Mouse (Mus musculus): Measurements from ENCODE around the gene Gm20517.

Gm20517 gene

DNA sequence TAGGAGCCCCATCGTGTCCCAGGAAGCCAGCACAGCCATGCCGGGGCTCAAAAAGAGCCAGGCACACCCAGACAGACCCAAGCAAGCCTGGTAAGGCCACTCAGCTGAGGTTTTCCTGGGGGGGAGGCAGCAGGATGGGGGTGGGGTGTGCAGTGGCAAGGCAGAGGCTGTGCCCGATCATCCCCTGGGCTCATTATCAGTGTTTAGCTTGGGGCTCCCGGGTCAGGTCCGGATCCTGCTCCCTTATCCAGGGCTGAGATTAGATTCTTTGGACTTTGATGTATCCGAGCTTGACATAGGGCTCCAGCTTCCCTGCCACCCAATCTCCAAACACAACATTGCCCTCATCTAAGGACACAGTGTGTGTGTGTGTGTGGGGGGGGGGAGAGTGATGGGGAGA is 100.5 kb downstream of the Gm20517 start:
- no peak for DNase-seq (ENCODE audit: low spot score)

GRCm38 (mm10) chr17:47712889-47713571 is 101.6 kb downstream of the Gm20517 start:
- no peak for DNase-seq (ENCODE audit: low spot score)

- DNase-seq (ENCODE audit: low spot score) = no peak
Observed at GRCm38 (mm10) chr17:47715037-47715436, 103.6 kb downstream of the Gm20517 start.

GRCm38 (mm10) chr17:47721183-47721582 is 109.8 kb downstream of the Gm20517 start:
- no peak for DNase-seq (ENCODE audit: low spot score)

GRCm38 (mm10) chr17:47726566-47726965 is 115.2 kb downstream of the Gm20517 start, which contains the start of gene Pgc:
Gene Pgc (plus strand): TSS chr17:47726842.
- no peak for DNase-seq (ENCODE audit: low spot score)

DNA sequence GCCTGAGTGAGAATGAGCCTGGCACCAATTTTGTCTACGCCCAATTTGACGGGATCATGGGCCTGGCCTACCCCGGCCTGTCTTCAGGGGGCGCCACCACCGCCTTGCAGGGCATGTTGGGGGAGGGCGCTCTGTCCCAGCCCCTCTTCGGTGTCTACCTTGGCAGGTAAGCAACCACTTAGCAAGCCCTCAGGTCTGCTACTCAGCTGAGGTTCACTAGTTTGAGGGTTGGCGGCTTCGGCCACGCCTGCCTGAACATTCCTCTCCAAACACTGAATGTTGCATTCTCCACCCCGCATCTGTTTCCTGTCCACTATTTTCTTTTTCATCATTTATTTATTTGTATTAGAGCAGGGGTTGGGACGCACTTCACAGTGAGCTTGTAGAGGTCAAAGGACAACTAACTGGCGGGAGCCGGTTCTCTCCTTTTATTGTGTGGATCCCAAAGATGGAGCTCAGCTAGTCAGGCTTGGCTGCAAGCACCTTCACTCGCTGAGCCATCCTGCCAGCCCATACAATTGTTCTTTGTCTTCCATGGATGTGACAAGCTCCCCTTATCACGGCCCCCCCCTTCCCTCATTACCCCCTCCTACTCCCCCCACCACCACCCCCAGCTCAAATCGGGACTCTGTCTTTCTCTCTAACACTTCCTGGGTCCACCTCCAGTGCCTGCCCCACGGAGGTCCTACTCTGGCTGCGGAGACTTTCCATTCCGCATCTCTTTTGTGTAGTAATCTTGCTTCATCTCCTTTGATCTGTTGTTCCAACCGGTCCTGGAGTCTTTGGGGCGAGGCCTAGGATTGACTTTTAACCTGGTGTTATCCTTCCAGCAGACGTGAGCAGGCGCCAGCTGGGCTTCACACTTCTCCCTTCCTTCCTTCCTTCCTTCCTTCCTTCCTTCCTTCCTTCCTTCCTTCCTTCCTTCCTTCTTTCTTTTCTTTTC is 119.5 kb downstream of the Gm20517 start:
- no peak for DNase-seq (ENCODE audit: low spot score)

Data from ovary, adult 18-20 months (tissue).